Mouse (Mus musculus): ENCODE results near the gene Stra8. TPM values are rescaled to one million over a fixed set of nuclear protein-coding genes. Genes with fewer than 3 reads are reported as not detected.

The Stra8 gene
- total and polyA plus RNA-seq, 3 experiments, result 0.11 TPM; not detected in 2

DNA sequence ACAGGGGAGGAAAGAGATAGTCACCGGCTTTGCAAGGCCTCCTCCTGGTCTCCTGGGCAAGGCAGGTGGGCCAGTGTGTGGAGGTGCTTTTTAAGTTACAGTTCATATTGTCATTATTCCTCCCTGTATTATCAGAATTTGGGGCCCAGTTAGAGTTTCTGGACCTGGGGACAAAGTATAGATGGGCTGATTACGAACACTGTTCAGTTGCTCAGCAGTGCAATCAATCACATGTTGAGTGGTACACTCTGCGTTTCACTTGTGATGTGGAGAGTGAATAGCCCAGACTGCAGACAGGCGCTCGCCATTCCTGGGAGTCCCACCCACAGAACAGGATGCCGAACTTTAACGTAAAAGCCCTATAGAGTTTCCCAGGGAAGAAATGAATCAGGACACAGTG is 35.2 kb upstream of the Stra8 start:
- no peak for ATAC-seq (ENCODE audit: extremely low read depth, insufficient number of reproducible peaks, low FRiP score, poor library complexity, severe bottlenecking)
- no peak for TF ChIP-seq TAL1 (conservative IDR thresholded peaks at IDR 0.05; ENCODE audit: low read depth, low read length)
- Histone ChIP-seq H3K4me3 (ENCODE audit: low read depth, low read length) (no peak overlapping the region), H3K27me3 (ENCODE audit: insufficient read depth, low read length) (no peaks in the 10 kb centered on the region), H3K36me3 (replicated peaks) (peaks cover 92% of the 10 kb centered on the region), H3K9me3 (replicated peaks) (no peaks in the 10 kb centered on the region), H3K4me1 (ENCODE audit: insufficient read depth, low read depth, low read length) (no peaks in the 10 kb centered on the region)
- DNase-seq (ENCODE audit: low spot score), result no peak

DNA sequence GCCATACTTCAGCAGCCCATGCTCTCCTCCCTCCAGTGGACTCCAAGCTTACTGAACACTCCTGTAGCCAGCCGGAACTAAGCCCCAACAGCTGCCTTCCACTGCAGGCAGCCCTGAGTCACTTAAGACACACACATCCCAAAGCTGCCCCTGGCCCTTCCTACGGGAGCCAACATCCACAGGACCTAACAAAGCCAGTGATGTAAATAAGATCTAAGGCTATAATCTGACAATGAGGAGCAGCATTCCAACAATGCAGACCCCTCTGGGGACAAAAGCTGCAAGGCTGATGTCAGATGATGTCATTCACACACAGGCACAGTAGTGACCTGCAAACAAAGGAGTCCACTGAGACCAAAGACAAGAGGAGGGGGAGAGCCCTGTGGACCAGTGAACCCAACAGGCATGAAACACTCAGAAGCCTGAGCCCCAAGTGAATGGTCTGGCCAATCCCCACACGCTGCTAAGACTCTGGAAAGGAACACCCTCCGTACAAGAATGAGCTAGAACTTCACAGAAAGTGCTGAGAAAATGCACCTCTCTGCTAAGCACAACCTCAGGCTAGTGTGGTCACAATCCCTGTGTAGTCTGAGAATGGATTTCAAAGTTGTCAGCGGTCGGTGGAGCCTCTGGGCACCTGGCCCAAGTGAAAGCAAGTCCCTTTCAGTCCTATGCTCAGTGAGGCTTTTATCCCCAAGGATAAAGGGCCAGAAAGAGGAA is 32.7 kb upstream of the Stra8 start:
- Histone ChIP-seq H3K4me3 (ENCODE audit: low read depth, low read length) (no peak overlapping the region), H3K36me3 (replicated peaks) (peaks cover 93% of the 10 kb centered on the region), H3K27me3 (ENCODE audit: insufficient read depth, low read length) (no peaks in the 10 kb centered on the region), H3K4me1 (ENCODE audit: insufficient read depth, low read depth, low read length) (no peaks in the 10 kb centered on the region), H3K9me3 (replicated peaks) (no peaks in the 10 kb centered on the region)
- no peak for TF ChIP-seq GATA2 (IDR thresholded peaks at IDR 0.05; ENCODE audit: borderline replicate concordance, low read depth, low read length)
- TF ChIP-seq TAL1 (conservative IDR thresholded peaks at IDR 0.05; ENCODE audit: low read depth, low read length), result no peak
- TF ChIP-seq CTCF (IDR thresholded peaks at IDR 0.05; ENCODE audit: low read depth, low read length), result no peak
- no peak for TF ChIP-seq GATA1 (IDR thresholded peaks at IDR 0.05; ENCODE audit: borderline replicate concordance, low read length)
- no peak for TF ChIP-seq POLR2AphosphoS5 (IDR thresholded peaks at IDR 0.05; ENCODE audit: insufficient replicate concordance, low read depth, low read length)
- DNase-seq (ENCODE audit: low spot score) (no peak), ATAC-seq (ENCODE audit: extremely low read depth, insufficient number of reproducible peaks, low FRiP score, poor library complexity, severe bottlenecking) (no peak)

GRCm38 (mm10) chr6:34889185-34889584 is 30.8 kb upstream of the Stra8 start:
- ATAC-seq (ENCODE audit: extremely low read depth, insufficient number of reproducible peaks, low FRiP score, poor library complexity, severe bottlenecking) (no peak), DNase-seq (ENCODE audit: low spot score) (no peak)
- H3K9me3 ChIP-seq (replicated peaks), result no peaks in the 10 kb centered on the region
- H3K36me3 ChIP-seq (replicated peaks), result peaks cover 95% of the 10 kb centered on the region
- H3K27me3 ChIP-seq (ENCODE audit: insufficient read depth, low read length), result no peaks in the 10 kb centered on the region
- no peak overlapping the region for H3K4me3 ChIP-seq (ENCODE audit: low read depth, low read length)
- H3K4me1 ChIP-seq (ENCODE audit: insufficient read depth, low read depth, low read length), result no peaks in the 10 kb centered on the region
- TF ChIP-seq TAL1 (conservative IDR thresholded peaks at IDR 0.05; ENCODE audit: low read depth, low read length) (no peak), GATA2 (IDR thresholded peaks at IDR 0.05; ENCODE audit: borderline replicate concordance, low read depth, low read length) (no peak), CTCF (IDR thresholded peaks at IDR 0.05; ENCODE audit: low read depth, low read length) (no peak), GATA1 (IDR thresholded peaks at IDR 0.05; ENCODE audit: borderline replicate concordance, low read length) (no peak), POLR2AphosphoS5 (IDR thresholded peaks at IDR 0.05; ENCODE audit: insufficient replicate concordance, low read depth, low read length) (no peak)

DNA sequence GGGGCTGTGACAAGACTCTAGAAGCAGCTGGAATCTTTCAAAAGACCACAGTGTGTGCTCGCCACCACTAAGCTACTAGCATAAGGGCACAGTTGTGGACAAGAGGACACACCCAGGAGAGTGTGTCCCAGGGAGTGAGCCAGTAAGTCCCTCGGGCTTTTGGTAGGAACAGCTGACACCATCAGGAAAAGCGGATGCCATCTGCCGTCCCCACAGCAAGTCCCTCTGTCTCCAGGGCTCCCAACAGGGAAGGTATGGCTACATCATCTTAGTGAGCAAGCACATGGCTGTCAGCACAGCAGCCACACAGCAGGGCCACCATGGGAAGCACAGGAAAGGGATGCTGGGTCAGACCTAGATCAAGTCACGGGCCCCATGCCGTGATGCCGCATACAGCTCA is 24.4 kb upstream of the Stra8 start:
- no peak for TF ChIP-seq GATA2 (IDR thresholded peaks at IDR 0.05; ENCODE audit: borderline replicate concordance, low read depth, low read length)
- no peak for TF ChIP-seq GATA1 (IDR thresholded peaks at IDR 0.05; ENCODE audit: borderline replicate concordance, low read length)
- TF ChIP-seq POLR2AphosphoS5 (IDR thresholded peaks at IDR 0.05; ENCODE audit: insufficient replicate concordance, low read depth, low read length), result no peak
- no peak for TF ChIP-seq CTCF (IDR thresholded peaks at IDR 0.05; ENCODE audit: low read depth, low read length)
- TF ChIP-seq TAL1 (conservative IDR thresholded peaks at IDR 0.05; ENCODE audit: low read depth, low read length), result no peak
- Histone ChIP-seq H3K27me3 (ENCODE audit: insufficient read depth, low read length) (no peaks in the 10 kb centered on the region), H3K36me3 (replicated peaks) (peaks cover 96% of the 10 kb centered on the region), H3K4me3 (ENCODE audit: low read depth, low read length) (no peak overlapping the region), H3K4me1 (ENCODE audit: insufficient read depth, low read depth, low read length) (peaks cover 6% of the 10 kb centered on the region; the same call in 1 of the 2 replicates), H3K9me3 (replicated peaks) (no peaks in the 10 kb centered on the region)
- no peak for DNase-seq (ENCODE audit: low spot score)
- no peak for ATAC-seq (ENCODE audit: extremely low read depth, insufficient number of reproducible peaks, low FRiP score, poor library complexity, severe bottlenecking)

- Histone ChIP-seq H3K4me3 (ENCODE audit: low read depth, low read length) (no peak overlapping the region), H3K4me1 (ENCODE audit: insufficient read depth, low read depth, low read length) (peaks cover 6% of the 10 kb centered on the region; the same call in 1 of the 2 replicates), H3K36me3 (replicated peaks) (peaks cover 96% of the 10 kb centered on the region), H3K9me3 (replicated peaks) (no peaks in the 10 kb centered on the region), H3K27me3 (ENCODE audit: insufficient read depth, low read length) (no peaks in the 10 kb centered on the region)
- DNase-seq (ENCODE audit: low spot score), result no peak
- ATAC-seq (ENCODE audit: extremely low read depth, insufficient number of reproducible peaks, low FRiP score, poor library complexity, severe bottlenecking), result no peak
- TF ChIP-seq CTCF (IDR thresholded peaks at IDR 0.05; ENCODE audit: low read depth, low read length) (no peak), TAL1 (conservative IDR thresholded peaks at IDR 0.05; ENCODE audit: low read depth, low read length) (no peak), GATA2 (IDR thresholded peaks at IDR 0.05; ENCODE audit: borderline replicate concordance, low read depth, low read length) (no peak), GATA1 (IDR thresholded peaks at IDR 0.05; ENCODE audit: borderline replicate concordance, low read length) (no peak), POLR2AphosphoS5 (IDR thresholded peaks at IDR 0.05; ENCODE audit: insufficient replicate concordance, low read depth, low read length) (no peak)
Measured at GRCm38 (mm10) chr6:34896168-34896780, 23.7 kb upstream of the Stra8 start.

GRCm38 (mm10) chr6:34899127-34899526 is 20.8 kb upstream of the Stra8 start:
- Histone ChIP-seq H3K27me3 (ENCODE audit: insufficient read depth, low read length) (no peaks in the 10 kb centered on the region), H3K9me3 (replicated peaks) (no peaks in the 10 kb centered on the region), H3K4me3 (ENCODE audit: low read depth, low read length) (no peak overlapping the region), H3K36me3 (replicated peaks) (peaks cover 98% of the 10 kb centered on the region), H3K4me1 (ENCODE audit: insufficient read depth, low read depth, low read length) (peaks cover 18% of the 10 kb centered on the region)
- DNase-seq (ENCODE audit: low spot score) (no peak), ATAC-seq (ENCODE audit: extremely low read depth, insufficient number of reproducible peaks, low FRiP score, poor library complexity, severe bottlenecking) (no peak)
- no peak for TF ChIP-seq GATA1 (IDR thresholded peaks at IDR 0.05; ENCODE audit: borderline replicate concordance, low read length)
- no peak for TF ChIP-seq CTCF (IDR thresholded peaks at IDR 0.05; ENCODE audit: low read depth, low read length)
- TF ChIP-seq POLR2AphosphoS5 (IDR thresholded peaks at IDR 0.05; ENCODE audit: insufficient replicate concordance, low read depth, low read length), result no peak
- TF ChIP-seq GATA2 (IDR thresholded peaks at IDR 0.05; ENCODE audit: borderline replicate concordance, low read depth, low read length), result no peak
- no peak for TF ChIP-seq TAL1 (conservative IDR thresholded peaks at IDR 0.05; ENCODE audit: low read depth, low read length)
